Mouse (Mus musculus): ENCODE measurements around the gene 1700069L16Rik. TPM values are rescaled to one million over a fixed set of nuclear protein-coding genes. Genes with fewer than 3 reads are reported as not detected.

The 1700069L16Rik gene
- not detected for polyA plus RNA-seq (2021)

- POLR2A ChIA-PET: no interaction called here
- peak; percentile 80 for TF ChIP-seq CTCF (IDR thresholded peaks at IDR 0.05)
- peaks cover 12% of the 10 kb centered on the region for H3K27me3 ChIP-seq
- DNase-seq (ENCODE audit: low read depth, low spot score) (peak; percentile 12), ATAC-seq (no peak)
- CTCF ChIA-PET: interaction anchor here (1.0 to 2.0 kb wide), 8 partner anchors 11 to 358 kb away, joined by 3 to 10 read pairs (median 3); partner anchors contain the start of gene Ficd
- in situ Hi-C loops (cut with MboI; ENCODE audit: low pct_unique_long_range_greater_than_20kb): no loop called here
Observed at GRCm38 (mm10) chr5:113724446-113724845, at the start of gene 1700069L16Rik. Gene 1700069L16Rik, minus strand, starts transcription at chr5:113724772.

- no peak for ATAC-seq
- ChIA-PET POLR2A (interaction anchor here (0.6 to 1.0 kb wide), 3 partner anchors 42 to 181 kb away, joined by 3 read pairs; no protein-coding TSS in a partner anchor), CTCF (interaction anchor here (0.6 to 4.7 kb wide), 22 partner anchors 10 to 273 kb away, joined by 3 to 41 read pairs (median 4); no protein-coding TSS in a partner anchor)
- in situ Hi-C loops (cut with MboI; ENCODE audit: low pct_unique_long_range_greater_than_20kb): loop anchor here (5.0 to 25.0 kb wide), 2 partner anchors 159 to 1461 kb away; no protein-coding TSS in a partner anchor
- no peaks in the 10 kb centered on the region for H3K27me3 ChIP-seq
- peak; percentile 61 for DNase-seq (ENCODE audit: low read depth, low spot score)
- no peak for TF ChIP-seq CTCF (IDR thresholded peaks at IDR 0.05)
Observed at GRCm38 (mm10) chr5:113773664-113774063, 49.1 kb upstream of the 1700069L16Rik start.

- TF ChIP-seq CTCF (IDR thresholded peaks at IDR 0.05): no peak
- H3K27me3 ChIP-seq: no peaks in the 10 kb centered on the region
- ChIA-PET POLR2A (interaction anchor here (0.6 to 1.0 kb wide), 2 partner anchors 60 to 181 kb away, joined by 3 read pairs; no protein-coding TSS in a partner anchor), CTCF (interaction anchor here (0.6 to 4.7 kb wide), 18 partner anchors 9 to 274 kb away, joined by 3 to 41 read pairs (median 4); no protein-coding TSS in a partner anchor)
- ATAC-seq (no peak), DNase-seq (ENCODE audit: low read depth, low spot score) (no peak)
- in situ Hi-C loops (cut with MboI; ENCODE audit: low pct_unique_long_range_greater_than_20kb): loop anchor here (5.0 to 25.0 kb wide), 2 partner anchors 159 to 1461 kb away; no protein-coding TSS in a partner anchor
Observed at GRCm38 (mm10) chr5:113772905-113773519, 48.4 kb upstream of the 1700069L16Rik start.

- DNase-seq (ENCODE audit: low read depth, low spot score) (peak; percentile 82), ATAC-seq (peak; percentile 61)
- CTCF ChIA-PET: interaction anchor here (1.5 to 4.7 kb wide), 9 partner anchors 8 to 182 kb away, joined by 4 to 41 read pairs (median 6); no protein-coding TSS in a partner anchor
- H3K27me3 ChIP-seq: no peaks in the 10 kb centered on the region
- in situ Hi-C loops (cut with MboI; ENCODE audit: low pct_unique_long_range_greater_than_20kb): loop anchor here (5.0 to 25.0 kb wide), 2 partner anchors 160 to 1460 kb away; no protein-coding TSS in a partner anchor
- POLR2A ChIA-PET: interaction anchor here (0.8 kb wide), 1 partner anchor 136 kb away, joined by 3 read pairs; the partner anchor contains the start of gene Coro1c
- TF ChIP-seq CTCF (IDR thresholded peaks at IDR 0.05): no peak
Observed at GRCm38 (mm10) chr5:113772450-113772895, 47.9 kb upstream of the 1700069L16Rik start, which contains the start of the genes Sart3 and Iscu. Gene Sart3, minus strand, starts transcription at chr5:113772510. Gene Iscu, plus strand, starts transcription at chr5:113772748.

GRCm38 (mm10) chr5:113771213-113772162, 46.9 kb upstream of the 1700069L16Rik start:
- peak; percentile 58 for ATAC-seq
- POLR2A ChIA-PET: interaction anchor here (0.7 to 0.8 kb wide), 2 partner anchors 54 to 137 kb away, joined by 3 to 4 read pairs; partner anchors contain the start of gene Coro1c

GRCm38 (mm10) chr5:113768806-113769205, 44.2 kb upstream of the 1700069L16Rik start:
- ChIA-PET POLR2A (no interaction called here), CTCF (no interaction called here)
- no peak for TF ChIP-seq CTCF (IDR thresholded peaks at IDR 0.05)
- ATAC-seq (no peak), DNase-seq (ENCODE audit: low read depth, low spot score) (no peak)
- no peaks in the 10 kb centered on the region for H3K27me3 ChIP-seq
- in situ Hi-C loops (cut with MboI; ENCODE audit: low pct_unique_long_range_greater_than_20kb): loop anchor here (25.0 kb wide), 1 partner anchor 1457 kb away; no protein-coding TSS in a partner anchor

More at GRCm38 (mm10) chr5:113771213-113772162, 46.9 kb upstream of the 1700069L16Rik start:
- H3K27me3 ChIP-seq: no peaks in the 10 kb centered on the region
- no peak for TF ChIP-seq CTCF (IDR thresholded peaks at IDR 0.05)
- in situ Hi-C loops (cut with MboI; ENCODE audit: low pct_unique_long_range_greater_than_20kb): loop anchor here (5.0 to 25.0 kb wide), 2 partner anchors 161 to 1459 kb away; no protein-coding TSS in a partner anchor
- CTCF ChIA-PET: no interaction called here
- peak; percentile 70 for DNase-seq (ENCODE audit: low read depth, low spot score)

- peak; percentile 56 for DNase-seq (ENCODE audit: low read depth, low spot score)
- in situ Hi-C loops (cut with MboI; ENCODE audit: low pct_unique_long_range_greater_than_20kb): loop anchor here (25.0 kb wide), 1 partner anchor 1454 kb away; no protein-coding TSS in a partner anchor
- no peak for TF ChIP-seq CTCF (IDR thresholded peaks at IDR 0.05)
- H3K27me3 ChIP-seq: no peaks in the 10 kb centered on the region
- ATAC-seq: peak; percentile 87
- POLR2A ChIA-PET: no interaction called here
- CTCF ChIA-PET: interaction anchor here (0.9 kb wide), 1 partner anchor 11 kb away, joined by 3 read pairs; no protein-coding TSS in a partner anchor
Observed at GRCm38 (mm10) chr5:113765641-113766526, 41.3 kb upstream of the 1700069L16Rik start.

GRCm38 (mm10) chr5:113764426-113764825, 39.9 kb upstream of the 1700069L16Rik start:
- DNase-seq (ENCODE audit: low read depth, low spot score) (no peak), ATAC-seq (no peak)
- TF ChIP-seq CTCF (IDR thresholded peaks at IDR 0.05): no peak
- ChIA-PET CTCF (interaction anchor here (0.7 to 1.2 kb wide), 3 partner anchors 9 to 15 kb away, joined by 3 to 6 read pairs (median 3); partner anchors contain the start of genes Iscu and Sart3), POLR2A (no interaction called here)
- H3K27me3 ChIP-seq: no peaks in the 10 kb centered on the region
- in situ Hi-C loops (cut with MboI; ENCODE audit: low pct_unique_long_range_greater_than_20kb): loop anchor here (25.0 kb wide), 1 partner anchor 1452 kb away; no protein-coding TSS in a partner anchor

GRCm38 (mm10) chr5:113761585-113761984, 37.0 kb upstream of the 1700069L16Rik start:
- ChIA-PET CTCF (interaction anchor here (0.9 to 1.1 kb wide), 2 partner anchors 14 to 21 kb away, joined by 3 to 4 read pairs; no protein-coding TSS in a partner anchor), POLR2A (no interaction called here)
- ATAC-seq: no peak
- in situ Hi-C loops (cut with MboI; ENCODE audit: low pct_unique_long_range_greater_than_20kb): loop anchor here (25.0 kb wide), 1 partner anchor 1449 kb away; no protein-coding TSS in a partner anchor
- H3K27me3 ChIP-seq: no peaks in the 10 kb centered on the region
- no peak for DNase-seq (ENCODE audit: low read depth, low spot score)
- TF ChIP-seq CTCF (IDR thresholded peaks at IDR 0.05): no peak

Measured in Patski (cell line).